Mouse (Mus musculus): ENCODE data around the gene Macrod1.
"Not testable (repeated sequence)": the region's sequence is repeated elsewhere in the genome, so short reads cannot be mapped to it uniquely, and the experiment has no call there.

Gene Macrod1

GRCm38 (mm10) chr19:7057126-7057721, 614 bp downstream of the Macrod1 start:
- DNase-seq (ENCODE audit: low spot score in 2 of 2), result peak; percentile 56 to 61

GRCm38 (mm10) chr19:7057722-7058207, 1.2 kb downstream of the Macrod1 start:
- peak in 1 of 2 experiments; percentile 85 for DNase-seq (ENCODE audit: low spot score in 2 of 2)

DNA sequence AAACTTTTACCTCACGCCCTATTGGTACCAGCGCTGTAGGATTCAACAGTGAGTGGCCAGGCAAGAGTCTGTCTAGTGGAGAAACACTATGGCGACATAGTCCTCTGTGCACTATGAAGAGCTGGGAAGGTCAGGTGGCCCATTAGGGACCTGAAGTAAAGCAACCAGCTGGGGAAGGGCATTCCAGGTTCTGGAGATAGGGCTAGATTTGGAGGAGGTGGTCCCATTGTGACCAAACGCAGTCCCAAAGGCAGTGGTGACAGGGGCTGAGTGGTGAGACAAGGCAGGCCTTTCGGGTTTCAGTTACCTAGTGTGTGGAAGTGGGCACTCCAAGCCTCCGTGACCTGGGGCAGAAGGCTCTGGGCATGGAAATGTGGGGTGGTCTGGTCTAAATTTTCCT, 1.9 kb downstream of the Macrod1 start:
- DNase-seq (ENCODE audit: low spot score in 2 of 2), result no peak

DNA sequence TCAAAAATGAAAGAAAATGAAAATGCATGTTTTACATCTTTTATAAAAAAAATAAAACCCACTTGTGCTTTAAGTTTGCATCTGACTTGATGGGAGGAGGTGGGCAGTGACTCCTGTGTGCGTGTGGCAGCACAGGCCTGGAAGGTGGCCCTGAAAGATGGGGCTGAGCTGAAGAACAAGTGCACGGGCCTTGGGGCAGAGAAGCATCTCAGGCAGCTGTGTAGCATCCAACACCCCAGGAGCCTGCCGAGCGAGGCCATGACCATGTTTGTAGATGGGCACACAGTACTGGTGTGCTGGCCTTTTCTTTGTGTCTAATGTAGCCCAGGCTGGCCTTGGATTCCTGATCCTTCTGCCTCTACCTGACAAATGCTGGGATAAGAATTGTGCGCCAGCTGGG, 5.5 kb downstream of the Macrod1 start:
- DNase-seq (ENCODE audit: low spot score in 2 of 2), result no peak

- no peak for DNase-seq (ENCODE audit: low spot score in 2 of 2)
These were observed 6.3 kb downstream of the Macrod1 start for GRCm38 (mm10) chr19:7062916-7063315.

GRCm38 (mm10) chr19:7064571-7064970, 8.0 kb downstream of the Macrod1 start:
- peak; percentile 81 to 91 for DNase-seq (ENCODE audit: low spot score in 2 of 2)

GRCm38 (mm10) chr19:7066034-7066827, 9.6 kb downstream of the Macrod1 start:
- DNase-seq (ENCODE audit: low spot score in 2 of 2), result peak; percentile 29 to 57

GRCm38 (mm10) chr19:7066828-7067342, 10.3 kb downstream of the Macrod1 start:
- DNase-seq (ENCODE audit: low spot score in 2 of 2), result no peak

DNA sequence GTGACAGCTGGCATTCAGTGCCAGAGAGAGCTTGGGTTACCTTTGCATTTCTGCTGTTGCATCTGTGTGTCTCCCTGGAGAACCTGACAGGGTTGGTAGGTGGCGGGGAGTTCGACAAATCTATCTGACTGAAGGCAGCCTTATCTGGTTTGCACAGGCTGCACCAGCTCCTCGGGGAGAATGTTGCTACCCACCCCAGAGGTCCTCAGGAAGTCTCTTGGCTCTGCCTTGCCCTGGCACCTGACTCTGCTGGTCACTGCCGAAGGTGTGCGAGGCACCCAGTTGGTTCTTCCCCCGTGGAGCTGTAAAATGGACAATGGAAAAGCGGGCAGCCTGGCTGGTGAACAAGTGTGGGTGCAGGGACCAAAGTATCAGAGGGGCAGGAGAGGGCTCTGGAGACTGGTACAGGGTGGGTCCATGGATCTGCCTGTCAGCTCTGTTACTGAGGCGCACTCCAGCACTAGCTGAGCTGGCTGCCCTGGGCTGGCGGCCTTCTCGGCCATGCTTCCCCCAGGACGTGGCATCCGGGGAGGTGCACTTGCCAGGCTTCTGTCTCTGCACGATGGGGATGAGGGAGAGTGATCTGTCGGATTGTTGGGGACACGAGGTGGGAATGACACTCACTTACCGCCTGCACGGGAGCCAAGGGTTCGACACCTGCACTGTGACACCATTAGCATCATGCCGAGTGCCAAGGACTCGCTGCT, 10.9 kb downstream of the Macrod1 start:
- DNase-seq (ENCODE audit: low spot score in 2 of 2), result peak; percentile 39 to 43

DNA sequence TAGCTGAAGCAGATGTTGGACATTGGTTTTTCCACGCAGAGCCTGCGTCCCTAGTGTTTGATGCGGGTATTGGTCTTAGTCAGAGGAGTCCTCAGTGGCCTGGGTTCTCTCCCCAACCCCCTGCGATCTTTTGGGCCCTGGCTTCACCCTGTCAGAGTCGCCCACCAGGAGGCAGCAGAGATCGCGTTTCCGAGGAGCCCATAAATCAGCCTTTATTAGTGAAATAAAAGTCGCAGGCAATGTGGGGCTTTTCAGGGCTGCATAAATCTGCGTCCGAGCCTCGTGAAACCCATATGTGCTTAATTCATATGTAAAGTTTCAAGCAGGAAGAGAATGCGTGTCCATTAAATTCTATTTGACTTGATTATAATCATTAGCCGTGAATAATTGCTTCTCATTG, 11.5 kb downstream of the Macrod1 start:
- DNase-seq (ENCODE audit: low spot score in 2 of 2), result peak; percentile 73 to 92

DNA sequence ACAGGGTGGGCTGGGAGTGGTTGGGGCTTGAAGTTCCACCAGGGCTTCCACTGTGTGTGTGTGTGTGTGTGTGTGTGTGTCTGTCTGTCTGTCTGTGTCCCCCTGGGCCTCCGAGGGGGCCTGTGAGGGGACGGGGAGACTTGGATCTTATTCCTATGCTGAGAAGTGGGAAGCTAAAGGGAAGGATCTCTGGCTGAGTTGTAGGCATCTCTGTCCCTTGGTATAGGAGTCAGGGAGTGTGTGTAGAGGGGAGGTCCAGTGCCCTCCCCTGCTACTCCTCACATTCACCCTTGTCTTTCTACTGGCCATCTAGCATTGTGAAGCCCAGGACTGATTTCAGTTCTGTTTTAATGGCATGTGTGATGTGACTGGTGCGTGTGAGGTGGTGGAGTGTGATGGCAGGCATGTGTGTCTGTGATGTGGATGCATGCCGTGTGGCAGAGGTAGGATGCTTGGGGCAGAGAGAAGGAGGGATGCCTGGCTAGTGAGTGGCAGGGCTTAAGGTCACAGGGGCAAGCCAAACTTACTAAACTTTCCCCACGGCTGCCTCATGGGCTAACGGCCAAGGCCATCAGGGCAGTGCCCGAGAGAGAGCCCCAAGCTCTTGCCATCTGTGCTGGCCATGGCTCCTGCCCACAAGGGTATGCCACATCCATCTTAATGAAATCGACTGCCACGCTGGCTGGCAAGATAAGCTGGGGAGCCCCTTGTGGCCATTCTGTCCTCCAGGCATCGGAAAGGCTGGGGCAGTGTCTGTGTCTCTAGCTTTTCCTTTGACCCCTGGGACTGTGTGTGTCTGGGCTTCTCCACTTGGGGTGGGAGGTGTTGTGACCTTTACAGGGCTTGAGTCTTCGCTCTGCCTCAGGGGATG, 12.3 kb downstream of the Macrod1 start:
- no peak for DNase-seq (ENCODE audit: low spot score in 2 of 2)

GRCm38 (mm10) chr19:7069781-7070763, 13.5 kb downstream of the Macrod1 start:
- no peak for DNase-seq (ENCODE audit: low spot score in 2 of 2)

- no peak for DNase-seq (ENCODE audit: low spot score in 2 of 2)
These were observed 14.2 kb downstream of the Macrod1 start for GRCm38 (mm10) chr19:7070775-7071174.

DNA sequence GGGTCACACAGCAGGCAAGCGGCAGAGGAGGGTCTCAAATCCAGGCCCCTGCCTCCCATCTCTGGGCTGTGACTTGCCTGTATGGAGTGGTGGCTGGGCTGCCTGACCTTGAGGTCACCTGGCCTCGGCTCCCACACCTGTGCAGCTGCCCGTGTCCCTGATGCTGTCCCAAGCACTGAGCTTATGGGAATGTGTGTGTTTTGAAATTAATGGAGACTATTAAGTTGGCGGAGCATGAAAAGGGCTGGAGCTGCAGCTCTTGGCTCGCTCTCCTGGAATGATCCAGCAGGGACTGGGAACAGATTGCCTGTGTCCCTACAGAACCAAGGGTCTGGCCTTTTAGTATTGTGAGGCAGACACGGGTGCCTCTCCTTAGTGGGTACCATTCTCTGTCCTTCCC, 15.6 kb downstream of the Macrod1 start:
- no peak for DNase-seq (ENCODE audit: low spot score in 2 of 2)

DNA sequence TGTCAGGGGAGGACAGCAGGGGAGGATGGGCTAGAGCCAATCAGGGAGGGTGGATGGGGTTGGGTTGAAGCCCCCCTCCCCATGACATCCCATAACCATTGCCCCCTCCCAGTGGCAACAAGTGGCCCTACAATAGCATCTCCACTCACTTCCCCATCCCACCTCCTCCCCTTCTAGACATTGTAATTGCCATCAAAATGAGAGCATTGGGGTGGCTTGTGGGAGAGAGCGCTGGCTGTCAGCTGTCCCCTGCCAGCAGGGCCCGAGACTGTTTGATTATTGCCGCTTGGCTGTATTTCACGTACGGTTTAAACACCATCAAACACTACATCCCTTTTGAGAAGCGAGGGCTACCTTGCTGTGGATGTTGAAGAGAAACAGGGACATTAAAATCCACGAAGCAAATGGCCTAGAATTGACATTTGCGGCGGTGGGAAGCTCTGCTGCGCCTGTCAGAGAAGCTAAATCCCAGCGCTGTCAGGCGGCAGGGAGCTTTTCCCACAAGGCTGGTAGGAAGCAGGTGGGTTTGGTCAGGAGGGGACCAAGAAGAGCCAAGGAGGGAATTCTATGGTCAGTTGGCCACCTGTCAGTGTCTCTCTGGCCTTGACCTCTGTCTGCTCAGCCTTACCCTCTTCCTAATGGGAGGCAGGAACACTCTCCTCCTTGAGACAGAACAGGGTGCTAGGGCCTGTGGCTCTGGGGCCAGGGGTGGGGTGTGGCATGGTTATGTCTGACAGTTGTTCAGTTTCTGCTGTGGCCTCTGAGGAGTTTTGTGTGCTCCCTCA, 17.6 kb downstream of the Macrod1 start:
- no peak for DNase-seq (ENCODE audit: low spot score in 2 of 2)

GRCm38 (mm10) chr19:7075336-7075735, 18.7 kb downstream of the Macrod1 start:
- DNase-seq (ENCODE audit: low spot score in 2 of 2), result not testable (repeated sequence)

GRCm38 (mm10) chr19:7077666-7078065, 21.1 kb downstream of the Macrod1 start:
- no peak for DNase-seq (ENCODE audit: low spot score in 2 of 2)

GRCm38 (mm10) chr19:7078271-7078670, 21.7 kb downstream of the Macrod1 start:
- DNase-seq (ENCODE audit: low spot score in 2 of 2), result no peak

GRCm38 (mm10) chr19:7081516-7082266, 25.1 kb downstream of the Macrod1 start:
- DNase-seq (ENCODE audit: low spot score in 2 of 2), result no peak
